Mouse (Mus musculus): Measurements from ENCODE around the gene Duox2.

GRCm38 (mm10) chr2:122286137-122286536, 12.1 kb downstream of the Duox2 start:
- TF ChIP-seq CTCF (IDR thresholded peaks at IDR 0.05; ENCODE audit: extremely low read depth, insufficient read depth, low read length) = no peak
- TF ChIP-seq POLR2A (IDR thresholded peaks at IDR 0.05; ENCODE audit: extremely low read depth, insufficient read depth, low read length) = no peak

All from cortical plate, adult 2 months (tissue).